In the genomic region with DNA sequence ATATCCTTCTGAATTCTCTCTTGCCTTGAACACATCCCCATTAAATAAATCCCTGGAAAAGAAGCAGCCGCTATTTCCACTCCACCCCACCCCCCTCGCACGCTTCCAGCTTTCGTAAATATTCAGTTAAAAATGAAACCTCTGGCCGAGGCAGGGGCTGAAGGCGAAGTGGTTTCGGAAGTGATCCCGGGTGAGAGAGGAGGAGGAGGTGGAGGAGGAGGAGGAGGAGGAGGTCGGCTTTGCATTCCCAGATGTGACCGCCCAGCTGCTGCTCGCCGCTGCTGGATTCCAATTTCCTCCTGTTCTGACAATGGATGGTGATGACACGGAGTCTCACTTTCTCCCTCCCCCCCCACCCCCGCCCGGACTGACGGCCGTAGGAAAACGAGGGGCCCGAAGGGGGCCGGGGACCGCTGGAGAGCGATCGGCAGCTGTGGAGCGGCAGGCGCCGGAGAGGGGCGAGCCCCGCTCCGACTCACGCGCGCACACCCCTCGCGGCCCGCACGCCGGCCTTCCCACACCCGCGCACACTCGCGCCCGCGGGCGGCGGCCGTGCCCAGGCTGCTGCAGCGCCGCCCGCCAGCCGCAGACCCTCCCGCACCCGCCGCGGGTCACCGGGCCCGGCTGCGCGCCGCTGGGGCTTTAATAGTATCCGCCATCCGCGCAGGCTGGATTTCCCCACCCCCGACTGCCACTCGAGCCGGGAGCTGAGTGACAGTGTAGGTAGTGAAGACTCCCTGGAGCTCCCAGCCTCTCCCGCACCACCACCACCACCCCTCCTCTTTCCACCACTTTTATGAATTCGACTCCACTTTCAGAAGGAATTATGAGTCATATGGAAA, we compare ENCODE assay signal across 8 mouse cellular contexts. TPM values are rescaled to one million over a fixed set of nuclear protein-coding genes. Genes with fewer than 3 reads are reported as not detected.
A peak's percentile ranks its signal among the peaks of the same experiment; 100 is the strongest.
DNase-seq lines count a peak whose midpoint lies in the region; ATAC-seq and TF ChIP-seq lines count a peak whose summit lies in the region.

A gene (minus strand): TSS at position 312 of the 842 bp plus-strand sequence.

- peak within 1 kb of the TSS; percentile 66 to 71 for H3K4me3 ChIP-seq in ES-E14 (ENCODE audit: insufficient read depth in 1 of 2, low read depth in 1 of 2, low read length in 2 of 2, poor library complexity in 1 of 2, severe bottlenecking in 1 of 2)
- H3K4me3 ChIP-seq in cerebellum, adult 2 months (replicated peaks; ENCODE audit: insufficient read depth, low read depth, low read length): peak within 1 kb of the TSS; percentile 98
- peak within 1 kb of the TSS; percentile 93 for H3K4me3 ChIP-seq in forebrain, embryonic 16.5 days (replicated peaks; ENCODE audit: low read length)
- peak within 1 kb of the TSS; percentile 84 for H3K4me3 ChIP-seq in lung, adult 2 months (replicated peaks; ENCODE audit: extremely low read depth, low read depth, low read length)
- H3K4me3 ChIP-seq in neural tube, embryonic 15.5 days (replicated peaks): peak within 1 kb of the TSS; percentile 94

- TF ChIP-seq POLR2A in cerebellum, adult 2 months (IDR thresholded peaks at IDR 0.05; ENCODE audit: borderline replicate concordance, insufficient read depth, low read length): no peak
- TF ChIP-seq POLR2A in lung, adult 2 months (IDR thresholded peaks at IDR 0.05; ENCODE audit: borderline replicate concordance, extremely low read depth, low read depth, low read length): peak; percentile 38; the same call in 1 of the 2 replicates

- peak; percentile 77 for ATAC-seq in forebrain, embryonic 16.5 days
- ATAC-seq in neural tube, embryonic 15.5 days (ENCODE audit: low FRiP score): peak; percentile 79

- no peaks in the 10 kb centered on the region for H3K9me3 ChIP-seq in ES-E14 (ENCODE audit: control insufficient read depth, insufficient read depth, low read depth, low read length)
- no peaks in the 10 kb centered on the region for H3K9me3 ChIP-seq in forebrain, embryonic 16.5 days (ENCODE audit: control insufficient read depth, low read length)
- H3K9me3 ChIP-seq in neural tube, embryonic 15.5 days (replicated peaks): no peaks in the 10 kb centered on the region

- no peaks in the 10 kb centered on the region for H3K4me1 ChIP-seq in ES-E14 (ENCODE audit: control insufficient read depth in 2 of 2, insufficient read depth in 2 of 2, low read length in 2 of 2, poor library complexity in 1 of 2)
- no peaks in the 10 kb centered on the region for H3K4me1 ChIP-seq in cerebellum, adult 2 months (ENCODE audit: control insufficient read depth, insufficient read depth, low read length)
- H3K4me1 ChIP-seq in forebrain, embryonic 16.5 days (replicated peaks; ENCODE audit: control insufficient read depth, insufficient read depth, low read length): peaks cover 11% of the 10 kb centered on the region; the same call in 1 of the 2 replicates
- H3K4me1 ChIP-seq in lung, adult 2 months (ENCODE audit: control insufficient read depth, insufficient read depth, low read length): no peaks in the 10 kb centered on the region
- H3K4me1 ChIP-seq in neural tube, embryonic 15.5 days: peaks cover 29% of the 10 kb centered on the region

- H3K36me3 ChIP-seq in ES-E14 (ENCODE audit: control insufficient read depth, insufficient read depth, low read length, poor library complexity, severe bottlenecking): no peaks in the 10 kb centered on the region
- H3K36me3 ChIP-seq in forebrain, embryonic 16.5 days (ENCODE audit: control insufficient read depth, insufficient read depth): no peaks in the 10 kb centered on the region
- no peaks in the 10 kb centered on the region for H3K36me3 ChIP-seq in neural tube, embryonic 15.5 days

- in situ Hi-C loops in ES-E14 (cut with MboI; ENCODE audit: low sequenced_read_pairs in 2 of 2, unreplicated experiment in 2 of 2): no loop called here

- TF ChIP-seq CTCF in cerebellum, adult 2 months (IDR thresholded peaks at IDR 0.05; ENCODE audit: borderline replicate concordance, insufficient read depth, low read depth, low read length): no peak
- no peak for TF ChIP-seq CTCF in lung, adult 2 months (IDR thresholded peaks at IDR 0.05; ENCODE audit: insufficient read depth, low read length)

- peak within 1 kb of the TSS; percentile 63 for H3K9ac ChIP-seq in ES-E14 (ENCODE audit: insufficient read depth, low read depth, low read length, poor library complexity, severe bottlenecking)
- H3K9ac ChIP-seq in forebrain, embryonic 16.5 days (replicated peaks; ENCODE audit: low read depth, low read length): peak within 1 kb of the TSS; percentile 97
- peak within 1 kb of the TSS; percentile 97 for H3K9ac ChIP-seq in neural tube, embryonic 15.5 days (replicated peaks)

- intact Hi-C loops in heart, postnatal 14 days (cut with DNase I): loop anchor here (5.0 kb wide), 1 partner anchor 83 kb away; no protein-coding TSS in a partner anchor

- no peak within 1 kb of the TSS for H3K27ac ChIP-seq in ES-E14 (ENCODE audit: insufficient read depth, low read depth, low read length, poor library complexity, severe bottlenecking)
- H3K27ac ChIP-seq in cerebellum, adult 2 months (ENCODE audit: insufficient read depth, low read length): peak within 1 kb of the TSS; percentile 67
- peak within 1 kb of the TSS; percentile 90 for H3K27ac ChIP-seq in forebrain, embryonic 16.5 days (ENCODE audit: low read length)
- peak within 1 kb of the TSS; percentile 95 for H3K27ac ChIP-seq in neural tube, embryonic 15.5 days (replicated peaks)

- DNase-seq in ES-E14 (ENCODE audit: low read depth, low spot score): no peak
- peak; percentile 51 to 66 for DNase-seq in cerebellum, adult 2 months
- DNase-seq in heart, postnatal 14 days: peak; percentile 58 to 62
- DNase-seq in layer of hippocampus, adult 18-20 months (ENCODE audit: low spot score in 2 of 2): peak; percentile 54 to 71
- DNase-seq in lung, adult 2 months: peak; percentile 59
- peak; percentile 15 to 27 for DNase-seq in thymus, adult 18-20 months

- peak within 1 kb of the TSS; percentile 92 for H3K4me2 ChIP-seq in forebrain, embryonic 16.5 days (ENCODE audit: low read length)
- peak within 1 kb of the TSS; percentile 60 for H3K4me2 ChIP-seq in neural tube, embryonic 15.5 days

- WGBS in cerebellum, adult 2 months: under 1% methylated on average over 65 of the region's 67 CpGs
- WGBS in forebrain, embryonic 16.5 days: under 1% methylated on average over 36 of the region's 67 CpGs
- WGBS in lung, adult 2 months: under 1% methylated on average over 59 of the region's 67 CpGs
- under 1% methylated on average over 51 of the region's 67 CpGs for WGBS in neural tube, embryonic 15.5 days

- H3K27me3 ChIP-seq in cerebellum, adult 2 months (ENCODE audit: control insufficient read depth, insufficient read depth, low read length): no peaks in the 10 kb centered on the region
- H3K27me3 ChIP-seq in forebrain, embryonic 16.5 days (replicated peaks; ENCODE audit: control insufficient read depth, insufficient read depth, low read length): no peaks in the 10 kb centered on the region
- no peaks in the 10 kb centered on the region for H3K27me3 ChIP-seq in neural tube, embryonic 15.5 days (replicated peaks)

TF ChIP-seq in ES-E14, 5 proteins besides CTCF, POLR2A, EP300 and RAD21:
- no peak for TF ChIP-seq ZNF384 (IDR thresholded peaks at IDR 0.05; ENCODE audit: low read depth, low read length)
- TF ChIP-seq MAFK (IDR thresholded peaks at IDR 0.05; ENCODE audit: insufficient read depth, low read depth, low read length): no peak
- TF ChIP-seq ZC3H11A (IDR thresholded peaks at IDR 0.05; ENCODE audit: borderline replicate concordance, low read depth, low read length): no peak
- TF ChIP-seq HCFC1 (IDR thresholded peaks at IDR 0.05; ENCODE audit: borderline replicate concordance, insufficient read depth, low read length): no peak
- TF ChIP-seq CHD2 (IDR thresholded peaks at IDR 0.05; ENCODE audit: low read depth, low read length): no peak

RNA-seq across cellular contexts. Expression of the gene that starts here (rescaled TPM):
- 1.2 and 2.2 TPM in 2 replicates for total RNA-seq in ES-E14 (2012; rRNA removed)
- 24.8 and 25.7 TPM in 2 replicates for polyA plus RNA-seq in cerebellum, adult 2 months (2012; rRNA removed)
- polyA plus RNA-seq in forebrain, embryonic 16.5 days (2015; fragmentation: Nextera tagmentation; extraction: Ambion mirVana): 19.2 and 24.1 TPM in 2 replicates
- total RNA-seq in heart, postnatal 14 days (2021): 10 to 100 TPM in 1 of 2 experiments, 1 to 10 TPM in 1; 9.9 to 12.0 TPM
- 10 to 100 TPM; 27.7 to 35.3 TPM for total RNA-seq in layer of hippocampus, adult 18-20 months (2021)
- polyA plus RNA-seq in lung, adult 2 months (2012; rRNA removed): 6.6 and 9.6 TPM in 2 replicates
- polyA plus RNA-seq in neural tube, embryonic 15.5 days (2015; fragmentation: Nextera tagmentation; extraction: Ambion mirVana): 30.3 and 39.9 TPM in 2 replicates
